ENCODE assay signal across 8 mouse cellular contexts in genomic region chr9:56937223-56938160, GRCm38 (mm10). TPM values are rescaled to one million over a fixed set of nuclear protein-coding genes. Genes with fewer than 3 reads are reported as not detected.
A peak's percentile ranks its signal among the peaks of the same experiment; 100 is the strongest.
DNase-seq lines count a peak whose midpoint lies in the region; ATAC-seq lines count a peak whose summit lies in the region.

TSS of gene Imp3 (plus strand) at chr9:56937475.

- under 1% methylated on average over 72 of the region's 73 CpGs for WGBS in hindbrain, embryonic 14.5 days

- peak within 1 kb of the TSS; percentile 76 for H3K4me2 ChIP-seq in hindbrain, embryonic 14.5 days (replicated peaks)

- H3K4me1 ChIP-seq in hindbrain, embryonic 14.5 days (replicated peaks; ENCODE audit: control insufficient read depth, insufficient read depth, low read length) = peaks cover 16% of the 10 kb centered on the region

- no peaks in the 10 kb centered on the region for H3K27me3 ChIP-seq in hindbrain, embryonic 14.5 days (ENCODE audit: control insufficient read depth, insufficient read depth, low read length)

- peak within 1 kb of the TSS; percentile 90 for H3K27ac ChIP-seq in hindbrain, embryonic 14.5 days

- ATAC-seq in hindbrain, embryonic 14.5 days (ENCODE audit: low FRiP score) = peak; percentile 97

- DNase-seq in R1 (ENCODE audit: low read depth, low spot score) = peak; percentile 99
- peak; percentile 91 to 93 for DNase-seq in cerebellum, postnatal 25 days
- DNase-seq in frontal cortex, postnatal 25 days (ENCODE audit: low spot score in 2 of 2) = peak; percentile 74 to 78
- peak; percentile 97 for DNase-seq in hindbrain, embryonic 14.5 days (ENCODE audit: low spot score)
- DNase-seq in layer of hippocampus, postnatal 36 days = peak; percentile 86 to 89
- peak; percentile 98 for DNase-seq in lung, postnatal 36 days
- peak; percentile 99 for DNase-seq in retina, postnatal 1 day
- DNase-seq in urinary bladder, adult 18-20 months (ENCODE audit: low spot score in 2 of 2) = peak; percentile 84 to 87

- no peaks in the 10 kb centered on the region for H3K9me3 ChIP-seq in hindbrain, embryonic 14.5 days (ENCODE audit: control insufficient read depth, low read length)

- peak within 1 kb of the TSS; percentile 70 for H3K4me3 ChIP-seq in hindbrain, embryonic 14.5 days (replicated peaks; ENCODE audit: low read length)

- H3K9ac ChIP-seq in hindbrain, embryonic 14.5 days = peak within 1 kb of the TSS; percentile 76

- no peaks in the 10 kb centered on the region for H3K36me3 ChIP-seq in hindbrain, embryonic 14.5 days (replicated peaks; ENCODE audit: control insufficient read depth, insufficient read depth)

RNA-seq across cellular contexts. Expression of gene Imp3, which starts in this region (rescaled TPM):
- 73.4 and 78.1 TPM in 2 replicates for polyA plus RNA-seq in hindbrain, embryonic 14.5 days (2014; fragmentation: Nextera tagmentation; extraction: Ambion mirVana)
- total RNA-seq in layer of hippocampus, postnatal 36 days (2021) = 10 to 100 TPM; 54.7 to 56.3 TPM

Comparison
In these comparisons a context has a peak if more than half of its experiments do, and no peak if none do; other contexts are left out.
1. Peak in every context shown above with its lines: DNase-seq, ATAC-seq, H3K4me3 ChIP-seq and H3K27ac ChIP-seq.